Mouse (Mus musculus): Measurements from ENCODE around the gene H2al1k. TPM values are rescaled to one million over a fixed set of nuclear protein-coding genes. Genes with fewer than 3 reads are reported as not detected.
"Not testable (repeated sequence)": the region's sequence is repeated elsewhere in the genome, so short reads cannot be mapped to it uniquely, and the experiment has no call there.

The H2al1k gene
- polyA plus RNA-seq, 1 experiment from 2014 or later = not detected

DNA sequence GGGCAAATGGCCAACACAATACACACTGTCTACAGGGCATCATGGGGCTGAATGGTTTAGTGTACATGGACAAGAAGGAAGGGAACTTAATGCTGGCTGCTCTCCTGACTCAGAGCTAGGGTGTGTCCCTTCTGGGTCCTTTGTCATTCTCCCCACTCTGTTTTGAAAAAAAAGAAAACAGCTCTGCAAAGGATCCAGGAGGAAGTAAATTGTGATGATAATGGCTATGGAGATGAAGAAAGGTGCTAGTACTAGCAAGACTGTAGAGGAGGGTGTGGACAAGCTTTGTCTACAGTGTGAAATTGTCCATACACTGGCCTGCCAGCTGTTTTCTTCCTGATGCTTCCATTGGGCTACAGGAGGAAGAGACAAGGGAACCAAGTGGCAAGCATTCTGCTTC is 25.5 kb downstream of the H2al1k start:
- not testable (repeated sequence) for H3K9me3 ChIP-seq (ENCODE audit: control insufficient read depth, low read length); H3K9ac ChIP-seq (ENCODE audit: low read depth, low read length); H3K36me3 ChIP-seq (ENCODE audit: control insufficient read depth, insufficient read depth, low read length); H3K27ac ChIP-seq (ENCODE audit: low read depth, low read length); H3K4me3 ChIP-seq (ENCODE audit: low read length); H3K4me2 ChIP-seq (replicated peaks; ENCODE audit: low read depth, low read length); H3K4me1 ChIP-seq (ENCODE audit: control insufficient read depth, insufficient read depth, low read length); ATAC-seq (ENCODE audit: low FRiP score, low TSS enrichment); H3K27me3 ChIP-seq (ENCODE audit: control insufficient read depth, insufficient read depth, low read length)

Other genes starting within 250 kb of the H2al1k start
- not detected in 2 replicates for gene 4930402K13Rik, start 246.1 kb upstream of the H2al1k start, polyA plus RNA-seq (2014; fragmentation: Nextera tagmentation; extraction: Ambion mirVana)
- 0.59 and 0.77 TPM in 2 replicates for gene Lancl3, start 150.7 kb upstream of the H2al1k start, polyA plus RNA-seq (2014; fragmentation: Nextera tagmentation; extraction: Ambion mirVana)
- gene Gm14862, start 93.7 kb upstream of the H2al1k start, polyA plus RNA-seq (2014; fragmentation: Nextera tagmentation; extraction: Ambion mirVana) = not detected in 2 replicates
- gene Xk, start 77.9 kb upstream of the H2al1k start, polyA plus RNA-seq (2014; fragmentation: Nextera tagmentation; extraction: Ambion mirVana) = 1.1 and 2.0 TPM in 2 replicates
- not detected in 2 replicates for gene H2al1m, start 66.9 kb upstream of the H2al1k start, polyA plus RNA-seq (2014; fragmentation: Nextera tagmentation; extraction: Ambion mirVana)
- 1.7 and 3.1 TPM in 2 replicates for gene Cybb, start 137.1 kb downstream of the H2al1k start, polyA plus RNA-seq (2014; fragmentation: Nextera tagmentation; extraction: Ambion mirVana)
- gene H2al1o, start 221.8 kb downstream of the H2al1k start, polyA plus RNA-seq (2014; fragmentation: Nextera tagmentation; extraction: Ambion mirVana) = not detected in 2 replicates

All from kidney, embryonic 14.5 days (tissue).